Mouse (Mus musculus) MEL (cell line): Measurements from ENCODE around the gene Pnkp. TPM values are rescaled to one million over a fixed set of nuclear protein-coding genes. Genes with fewer than 3 reads are reported as not detected.
A peak's percentile ranks its signal among the peaks of the same experiment; 100 is the strongest.

Experiments
- DNase-seq: peaks from one replicate; pipeline ENCODE4 v3.0.0; 2011; ENCODE audit warnings: low read depth, low spot score
- H3K27ac ChIP-seq: 2 replicates; pipeline ENCODE4 v1.5.1; 2012; ENCODE audit warnings: low read depth, mild to moderate bottlenecking, control low read depth, low read length, moderate library complexity; ENCODE audit not compliant: control insufficient read depth
- H3K27me3 ChIP-seq, 2 experiments: fragments of 150-350 bp in 1 of 2; sonication (generic) in 1 of 2; 2 replicates each; pipeline ENCODE4 v1.6.1; 2012; ENCODE audit warnings: low read length in 2 of 2, mild to moderate bottlenecking in 2 of 2, improper control_type of control experiment in 1 of 2, moderate library complexity in 1 of 2; ENCODE audit not compliant: insufficient read depth in 2 of 2, control insufficient read depth in 1 of 2
- H3K36me3 ChIP-seq, 2 experiments: 2 replicates each; pipeline ENCODE4 v1.6.1; 2012 to 2014; ENCODE audit warnings: low read length in 2 of 2, improper control_type of control experiment in 1 of 2, inconsistent platforms in 1 of 2, mild to moderate bottlenecking in 1 of 2; ENCODE audit not compliant: insufficient read depth in 2 of 2, control insufficient read depth in 1 of 2
- H3K4me1 ChIP-seq, 2 experiments: fragments of 150-350 bp in 1 of 2; sonication (generic) in 1 of 2; 2 replicates each; pipeline ENCODE4 v1.6.1; 2012; ENCODE audit warnings: low read length in 2 of 2, improper control_type of control experiment in 1 of 2, mild to moderate bottlenecking in 1 of 2; ENCODE audit not compliant: insufficient read depth in 2 of 2, control insufficient read depth in 1 of 2
- H3K4me3 ChIP-seq, 2 experiments: fragments of 150-350 bp in 1 of 2; sonication (generic) in 1 of 2; 2 replicates each; pipeline ENCODE4 v1.5.1; 2012; ENCODE audit warnings: low read depth in 2 of 2, low read length in 2 of 2, mild to moderate bottlenecking in 2 of 2, moderate library complexity in 2 of 2, control low read depth in 1 of 2, improper control_type of control experiment in 1 of 2; ENCODE audit not compliant: control insufficient read depth in 1 of 2, insufficient read depth in 1 of 2
- H3K79me2 ChIP-seq: 2 replicates; pipeline ENCODE4 v1.6.1; 2012; ENCODE audit warnings: mild to moderate bottlenecking, low read length, moderate library complexity; ENCODE audit not compliant: control insufficient read depth, poor library complexity, insufficient read depth
- H3K9ac ChIP-seq: 2 replicates; pipeline ENCODE4 v1.6.1; 2012; ENCODE audit warnings: low read depth, mild to moderate bottlenecking, control low read depth, low read length, moderate library complexity; ENCODE audit not compliant: control insufficient read depth, poor library complexity, severe bottlenecking
- H3K9me3 ChIP-seq: fragments of 150-350 bp; sonication (generic); replicated peaks from 2 replicates; pipeline ENCODE4 v1.6.1; 2012; ENCODE audit warnings: mild to moderate bottlenecking, low read length, improper control_type of control experiment, moderate library complexity; ENCODE audit not compliant: insufficient read depth
- BHLHE40 ChIP-seq: IDR thresholded peaks from 2 replicates; pipeline ENCODE4 v1.6.1; 2012; ENCODE audit warnings: low read depth, mild to moderate bottlenecking, inconsistent platforms, low read length, improper control_type of control experiment, borderline replicate concordance
- ELF1 ChIP-seq: IDR thresholded peaks from 2 replicates; pipeline ENCODE4 v1.6.1; 2014; ENCODE audit warnings: low read depth, mild to moderate bottlenecking, inconsistent platforms, low read length, improper control_type of control experiment, moderate library complexity
- EP300 ChIP-seq, 2 experiments: IDR thresholded peaks; 2 replicates each; pipeline ENCODE4 v1.6.1; 2011; ENCODE audit warnings: improper control_type of control experiment in 2 of 2, low read length in 2 of 2, low read depth in 1 of 2, mild to moderate bottlenecking in 1 of 2
- ETS1 ChIP-seq: IDR thresholded peaks from 2 replicates; pipeline ENCODE4 v1.6.1; 2012; ENCODE audit warnings: low read depth, mild to moderate bottlenecking, inconsistent platforms, low read length, improper control_type of control experiment, moderate library complexity
- GABPA ChIP-seq: IDR thresholded peaks from 2 replicates; pipeline ENCODE4 v1.6.1; 2012; ENCODE audit warnings: low read depth, mild to moderate bottlenecking, inconsistent platforms, low read length, improper control_type of control experiment, moderate library complexity
- GATA1 ChIP-seq: IDR thresholded peaks from 2 replicates; pipeline ENCODE4 v1.6.1; 2011; ENCODE audit warnings: low read depth, low read length, improper control_type of control experiment
- MAX ChIP-seq: IDR thresholded peaks from 2 replicates; pipeline ENCODE4 v1.6.1; 2011; ENCODE audit warnings: low read length, improper control_type of control experiment
- MXI1 ChIP-seq: IDR thresholded peaks from 2 replicates; pipeline ENCODE4 v1.6.1; 2011; ENCODE audit warnings: mild to moderate bottlenecking, low read depth, low read length, improper control_type of control experiment
- POLR2A ChIP-seq, 2 experiments: IDR thresholded peaks; 2 replicates each; pipeline ENCODE4 v1.6.1; 2011 to 2012; ENCODE audit warnings: low read length in 2 of 2, mild to moderate bottlenecking in 2 of 2, control low read depth in 1 of 2, improper control_type of control experiment in 1 of 2, low read depth in 1 of 2, moderate library complexity in 1 of 2; ENCODE audit not compliant: control insufficient read depth in 1 of 2, insufficient read depth in 1 of 2, poor library complexity in 1 of 2
- POLR2AphosphoS2 ChIP-seq: IDR thresholded peaks from 2 replicates; pipeline ENCODE4 v1.6.1; 2011; ENCODE audit warnings: low read length, improper control_type of control experiment
- POLR2AphosphoS5 ChIP-seq: IDR thresholded peaks from 2 replicates; pipeline ENCODE4 v1.6.1; 2012; ENCODE audit warnings: low read depth, borderline replicate concordance, mild to moderate bottlenecking, inconsistent platforms, low read length, moderate library complexity, mixed read lengths
- RCOR1 ChIP-seq: IDR thresholded peaks from 2 replicates; pipeline ENCODE4 v1.6.1; 2012; ENCODE audit warnings: low read depth, mild to moderate bottlenecking, inconsistent platforms, low read length, improper control_type of control experiment
- SIN3A ChIP-seq: IDR thresholded peaks from 2 replicates; pipeline ENCODE4 v1.6.1; 2012; ENCODE audit warnings: low read length, improper control_type of control experiment, inconsistent platforms
- SMC3 ChIP-seq: IDR thresholded peaks from 2 replicates; pipeline ENCODE4 v1.6.1; 2011; ENCODE audit warnings: low read depth, low read length, improper control_type of control experiment
- TBP ChIP-seq: IDR thresholded peaks from 2 replicates; pipeline ENCODE4 v1.8.0; 2011; ENCODE audit warnings: low read depth, low read length, improper control_type of control experiment
- TCF12 ChIP-seq: IDR thresholded peaks from 2 replicates; pipeline ENCODE4 v1.6.1; 2014; ENCODE audit warnings: low read depth, mild to moderate bottlenecking, inconsistent platforms, low read length, improper control_type of control experiment, moderate library complexity
- ZC3H11A ChIP-seq: IDR thresholded peaks from 2 replicates; pipeline ENCODE4 v1.6.1; 2012; ENCODE audit warnings: low read depth, mild to moderate bottlenecking, inconsistent platforms, low read length, improper control_type of control experiment
- polyA plus RNA-seq, 2 experiments: library from polyadenylated mRNA; stranded (reverse) in 1 of 2; unstranded in 1 of 2; fragments of >175 nt in 1 of 2; fragments of >200 nt in 1 of 2; gene quantifications; 2 replicates each; pipeline versions ENCODE4 v1.2.1 to v1.2.4; 2012; ENCODE audit warnings: low replicate concordance in 2 of 2, low read depth in 1 of 2; ENCODE audit not compliant: insufficient read length in 2 of 2, insufficient read depth in 1 of 2, missing spikeins in 1 of 2
- total RNA-seq: library from RNA; depleted of rRNA; stranded (reverse); fragments of 300-350 nt; gene quantifications from 2 replicates; pipeline ENCODE4 v1.2.3, GENCODE M21; 2012

Pnkp gene
- total and polyA plus RNA-seq, 3 experiments: 39.3 to 45.6 TPM; not detected in 1

- Histone ChIP-seq H3K27ac (no peak overlapping the region), H3K4me3 (no peak overlapping the region), H3K9ac (no peak overlapping the region; the same call in 1 of the 2 replicates), H3K27me3 (no peaks in the 10 kb centered on the region), H3K9me3 (no peaks in the 10 kb centered on the region), H3K36me3 (peaks cover 2 to 10% of the 10 kb centered on the region in 2 experiments; a peak in 3 of 4 replicates), H3K4me1 (peaks cover 0 to 22% of the 10 kb centered on the region in 2 experiments; a peak in 2 of 4 replicates)
- no peak for DNase-seq
- TF ChIP-seq ZC3H11A: no peak
- no peak for TF ChIP-seq POLR2AphosphoS2
- TF ChIP-seq TCF12: no peak
- TF ChIP-seq TBP: no peak
- no peak for TF ChIP-seq BHLHE40
- TF ChIP-seq MXI1: no peak
- no peak for TF ChIP-seq ETS1
- no peak for TF ChIP-seq SMC3
- no peak for TF ChIP-seq GATA1
- TF ChIP-seq SIN3A: no peak
- TF ChIP-seq EP300 (IDR thresholded peaks at IDR 0.05; ENCODE audit: low read depth in 1 of 2, low read length in 2 of 2): no peak
- no peak for TF ChIP-seq POLR2AphosphoS5
- no peak for TF ChIP-seq POLR2A (IDR thresholded peaks at IDR 0.05; ENCODE audit: control insufficient read depth in 1 of 2, insufficient read depth in 1 of 2, low read depth in 1 of 2, low read length in 2 of 2, poor library complexity in 1 of 2)
- TF ChIP-seq GABPA: no peak
- TF ChIP-seq, all 39 proteins: peak for 0
- H3K79me2 ChIP-seq: peaks cover 25% of the 10 kb centered on the region
These were observed 33.8 kb downstream of the Pnkp start for GRCm38 (mm10) chr7:44890737-44891136.

DNA sequence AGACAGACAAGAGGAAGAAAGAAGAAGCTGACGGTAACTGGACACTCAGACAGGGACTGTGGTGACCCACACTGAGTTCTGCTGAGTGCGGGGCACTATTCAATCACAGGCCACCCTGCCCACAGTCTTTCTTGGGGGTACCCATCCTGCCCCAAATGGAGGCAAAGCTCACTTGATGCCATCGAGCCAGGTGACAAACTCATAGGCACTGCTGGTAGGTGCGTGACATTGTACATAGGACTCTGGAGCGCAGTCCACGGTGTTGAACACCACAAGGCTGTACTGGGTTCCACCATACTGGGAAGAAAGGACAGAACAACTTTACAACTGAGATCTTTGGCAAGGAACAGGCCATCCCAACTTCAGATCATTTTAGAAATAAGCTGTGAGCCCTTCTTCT lies 34.7 kb downstream of the Pnkp start:
- Histone ChIP-seq H3K9me3 (no peaks in the 10 kb centered on the region), H3K27me3 (no peaks in the 10 kb centered on the region), H3K27ac (no peak overlapping the region), H3K9ac (peak overlapping the region; percentile 83), H3K4me3 (peak overlapping the region; percentile 63 to 88), H3K4me1 (peaks cover 0 to 23% of the 10 kb centered on the region in 2 experiments; a peak in 2 of 4 replicates), H3K79me2 (peaks cover 25% of the 10 kb centered on the region), H3K36me3 (peaks cover 0 to 10% of the 10 kb centered on the region in 2 experiments; a peak in 3 of 4 replicates)
- peak; percentile 50 for DNase-seq
- no peak for TF ChIP-seq ETS1
- TF ChIP-seq SIN3A: no peak
- no peak for TF ChIP-seq RCOR1
- no peak for TF ChIP-seq ELF1
- TF ChIP-seq MAX: no peak; the same call in 1 of the 2 replicates
- TF ChIP-seq POLR2AphosphoS2: no peak
